Mouse (Mus musculus) CH12.LX (cell line): ENCODE measurements around the gene Haghl. TPM values are rescaled to one million over a fixed set of nuclear protein-coding genes. Genes with fewer than 3 reads are reported as not detected.

Experiments used
- DNase-seq: peaks from one replicate; pipeline ENCODE4 v3.0.0-alpha.2; 2013; ENCODE audit errors: extremely low read depth
- H3K27ac ChIP-seq: 2 replicates; pipeline ENCODE4 v1.5.1; 2012; ENCODE audit warnings: low read depth, mild to moderate bottlenecking, control low read depth, moderate library complexity; ENCODE audit not compliant: insufficient read depth
- H3K27me3 ChIP-seq: replicated peaks from 2 replicates; pipeline ENCODE3; 2012; ENCODE audit warnings: inconsistent platforms
- H3K36me3 ChIP-seq, 2 experiments: replicated peaks in 1 of 2; 2 replicates each; pipeline versions ENCODE3 to v1.6.1; 2012; ENCODE audit warnings: inconsistent platforms in 1 of 2, low read length in 1 of 2, mild to moderate bottlenecking in 1 of 2, mixed read lengths in 1 of 2, moderate library complexity in 1 of 2; ENCODE audit not compliant: control insufficient read depth in 1 of 2, insufficient read depth in 1 of 2
- H3K4me1 ChIP-seq, 2 experiments: 2 replicates each; pipeline ENCODE4 v1.6.1; 2012; ENCODE audit warnings: inconsistent platforms in 1 of 2, moderate library complexity in 1 of 2; ENCODE audit not compliant: insufficient read depth in 2 of 2, control insufficient read depth in 1 of 2
- H3K4me2 ChIP-seq: 2 replicates; pipeline ENCODE4 v1.6.1; 2012; ENCODE audit warnings: low read depth, mild to moderate bottlenecking, control low read depth; ENCODE audit not compliant: poor library complexity, insufficient read depth, severe bottlenecking
- H3K4me3 ChIP-seq, 3 experiments: fragments of 150-350 bp in 1 of 3; sonication (generic) in 1 of 3; replicated peaks in 1 of 3; 2 replicates each; pipeline versions ENCODE3 to v1.5.1; 2011 to 2012; ENCODE audit warnings: low read depth in 2 of 3, low read length in 2 of 3, mild to moderate bottlenecking in 2 of 3, moderate library complexity in 2 of 3, control low read depth in 1 of 3, improper control_type of control experiment in 1 of 3, inconsistent platforms in 1 of 3, mixed read lengths in 1 of 3; ENCODE audit not compliant: poor library complexity in 1 of 3
- H3K79me2 ChIP-seq: replicated peaks from 2 replicates; pipeline ENCODE4 v1.6.1; 2012; ENCODE audit warnings: mild to moderate bottlenecking, moderate library complexity; ENCODE audit not compliant: control insufficient read depth, poor library complexity, insufficient read depth, severe bottlenecking; ENCODE audit errors: extremely low read depth
- H3K9ac ChIP-seq: 2 replicates; pipeline ENCODE4 v1.6.1; 2012; ENCODE audit warnings: low read depth, mild to moderate bottlenecking, control low read depth, moderate library complexity; ENCODE audit not compliant: insufficient read depth
- H3K9me3 ChIP-seq: replicated peaks from 2 replicates; pipeline ENCODE3; 2012; ENCODE audit warnings: low read length, inconsistent platforms, mixed read lengths
- BHLHE40 ChIP-seq: IDR thresholded peaks from 2 replicates; pipeline ENCODE4 v1.6.1; 2011; ENCODE audit warnings: mild to moderate bottlenecking, low read depth, low read length, improper control_type of control experiment
- CHD1 ChIP-seq: IDR thresholded peaks from 2 replicates; pipeline ENCODE4 v1.6.1; 2012; ENCODE audit warnings: low read depth, low read length, improper control_type of control experiment, inconsistent platforms
- CHD2 ChIP-seq: IDR thresholded peaks from 2 replicates; pipeline ENCODE4 v1.6.1; 2011; ENCODE audit warnings: low read length, improper control_type of control experiment
- CTCF ChIP-seq, 2 experiments: IDR thresholded peaks in 1 of 2; conservative IDR thresholded peaks in 1 of 2; 2 replicates each; pipeline ENCODE4 v1.5.1; 2011 to 2012; ENCODE audit warnings: low read depth in 2 of 2, low read length in 2 of 2, improper control_type of control experiment in 1 of 2, inconsistent platforms in 1 of 2, mild to moderate bottlenecking in 1 of 2, moderate library complexity in 1 of 2
- E2F4 ChIP-seq: IDR thresholded peaks from 2 replicates; pipeline ENCODE4 v1.6.1; 2011; ENCODE audit warnings: low read depth, low read length, improper control_type of control experiment; ENCODE audit not compliant: insufficient replicate concordance
- ETS1 ChIP-seq: conservative IDR thresholded peaks from 2 replicates; pipeline ENCODE4 v1.6.1; 2012; ENCODE audit warnings: low read depth, mild to moderate bottlenecking, inconsistent platforms, low read length, improper control_type of control experiment, moderate library complexity
- HCFC1 ChIP-seq: IDR thresholded peaks from 2 replicates; pipeline ENCODE4 v1.6.1; 2012; ENCODE audit warnings: low read depth, mild to moderate bottlenecking, inconsistent platforms, low read length, improper control_type of control experiment
- MAZ ChIP-seq: IDR thresholded peaks from 2 replicates; pipeline ENCODE4 v1.6.1; 2012; ENCODE audit warnings: low read depth, mild to moderate bottlenecking, inconsistent platforms, low read length, improper control_type of control experiment, moderate library complexity
- MEF2A ChIP-seq: IDR thresholded peaks from 2 replicates; pipeline ENCODE4 v1.6.1; 2014; ENCODE audit warnings: low read depth, mild to moderate bottlenecking, inconsistent platforms, low read length, improper control_type of control experiment, borderline replicate concordance
- NELFE ChIP-seq: IDR thresholded peaks from 2 replicates; pipeline ENCODE4 v1.6.1; 2011; ENCODE audit warnings: low read depth, low read length, improper control_type of control experiment
- NRF1 ChIP-seq: IDR thresholded peaks from 2 replicates; pipeline ENCODE4 v1.6.1; 2014; ENCODE audit warnings: low read depth, mild to moderate bottlenecking, inconsistent platforms, low read length, improper control_type of control experiment, moderate library complexity
- POLR2AphosphoS2 ChIP-seq: IDR thresholded peaks from 2 replicates; pipeline ENCODE4 v1.6.1; 2011; ENCODE audit warnings: low read depth, low read length, improper control_type of control experiment
- RAD21 ChIP-seq: IDR thresholded peaks from 2 replicates; pipeline ENCODE4 v1.6.1; 2011; ENCODE audit warnings: low read depth, mild to moderate bottlenecking, low read length, improper control_type of control experiment, moderate library complexity
- RCOR1 ChIP-seq: conservative IDR thresholded peaks from 2 replicates; pipeline ENCODE4 v1.6.1; 2012; ENCODE audit warnings: low read depth, mild to moderate bottlenecking, inconsistent platforms, low read length, improper control_type of control experiment
- SIN3A ChIP-seq: IDR thresholded peaks from 2 replicates; pipeline ENCODE4 v1.6.1; 2012; ENCODE audit warnings: low read length, improper control_type of control experiment, inconsistent platforms
- SMC3 ChIP-seq: IDR thresholded peaks from 2 replicates; pipeline ENCODE4 v1.6.1; 2011; ENCODE audit warnings: low read depth, low read length, improper control_type of control experiment
- TBP ChIP-seq: conservative IDR thresholded peaks from 2 replicates; pipeline ENCODE4 v1.6.1; 2011; ENCODE audit warnings: low read depth, low read length, improper control_type of control experiment
- TCF12 ChIP-seq: IDR thresholded peaks from 2 replicates; pipeline ENCODE4 v1.6.1; 2014; ENCODE audit warnings: low read depth, mild to moderate bottlenecking, inconsistent platforms, low read length, improper control_type of control experiment
- UBTF ChIP-seq: IDR thresholded peaks from 2 replicates; pipeline ENCODE4 v1.6.1; 2012; ENCODE audit warnings: low read depth, mild to moderate bottlenecking, inconsistent platforms, low read length, improper control_type of control experiment, moderate library complexity
- USF2 ChIP-seq: conservative IDR thresholded peaks from 2 replicates; pipeline ENCODE4 v1.6.1; 2011; ENCODE audit warnings: low read depth, low read length, improper control_type of control experiment
- ZC3H11A ChIP-seq: IDR thresholded peaks from 2 replicates; pipeline ENCODE4 v1.6.1; 2012; ENCODE audit warnings: low read depth, mild to moderate bottlenecking, inconsistent platforms, low read length, improper control_type of control experiment
- ZMIZ1 ChIP-seq: IDR thresholded peaks from 2 replicates; pipeline ENCODE4 v1.6.1; 2012; ENCODE audit warnings: low read depth, mild to moderate bottlenecking, inconsistent platforms, low read length, improper control_type of control experiment
- ZNF384 ChIP-seq: IDR thresholded peaks from 2 replicates; pipeline ENCODE4 v1.6.1; 2012; ENCODE audit warnings: low read depth, low read length, improper control_type of control experiment, inconsistent platforms
- dilution Hi-C: fragments of 300-500 bp; cut with MboI; formaldehyde crosslinking; loops from 2 replicates; pipeline ENCODE4 v1.14.3; 2020; ENCODE audit warnings: low sequenced_read_pairs; ENCODE audit not compliant: extremely low pct_unique_long_range_greater_than_20kb, extremely low pct_ligation_motif_present
- in situ Hi-C: fragments of 300-500 bp; cut with MboI; formaldehyde crosslinking; loops from 3 replicates; pipeline ENCODE4 v1.14.3; 2019; ENCODE audit warnings: low sequenced_read_pairs, low pct_ligation_motif_present, low pct_unique_long_range_greater_than_20kb, mixed read lengths
- polyA plus RNA-seq: library from polyadenylated mRNA; unstranded; fragments of >175 nt; gene quantifications from 2 replicates; pipeline ENCODE4 v1.2.1, GENCODE M21; 2012; ENCODE audit warnings: low read depth; ENCODE audit not compliant: insufficient read length
- total RNA-seq, 2 experiments: library from RNA; depleted of rRNA; stranded (reverse); fragments of 300-350 nt in 1 of 2; fragments of >200 nt in 1 of 2; gene quantifications; 2 replicates each; pipeline ENCODE4 v1.2.3; 2012 to 2014

The Haghl gene
- total and polyA plus RNA-seq, 3 experiments, result 7.4 to 16.0 (median 7.8) TPM

- no peak overlapping the region for H3K4me3 ChIP-seq
- H3K4me1 ChIP-seq, result no peaks in the 10 kb centered on the region
- no peak overlapping the region for H3K9ac ChIP-seq
- no peaks in the 10 kb centered on the region for H3K36me3 ChIP-seq
- no peak for DNase-seq
- H3K9me3 ChIP-seq, result no peaks in the 10 kb centered on the region
- in situ Hi-C loops, result no loop called here
- H3K27me3 ChIP-seq, result peaks cover 86% of the 10 kb centered on the region
- no peak overlapping the region for H3K27ac ChIP-seq
- H3K4me2 ChIP-seq, result no peak overlapping the region
- H3K79me2 ChIP-seq, result no peaks in the 10 kb centered on the region
- TF ChIP-seq ETS1 (no peak), UBTF (no peak), RCOR1 (no peak), CHD1 (no peak), POLR2AphosphoS2 (no peak), ZNF384 (no peak), ZMIZ1 (no peak), BHLHE40 (no peak), MAZ (no peak), SIN3A (no peak)
- dilution Hi-C loops, result no loop called here
Measured at GRCm38 (mm10) chr17:25748238-25748637, 37.2 kb downstream of the Haghl start.

DNA sequence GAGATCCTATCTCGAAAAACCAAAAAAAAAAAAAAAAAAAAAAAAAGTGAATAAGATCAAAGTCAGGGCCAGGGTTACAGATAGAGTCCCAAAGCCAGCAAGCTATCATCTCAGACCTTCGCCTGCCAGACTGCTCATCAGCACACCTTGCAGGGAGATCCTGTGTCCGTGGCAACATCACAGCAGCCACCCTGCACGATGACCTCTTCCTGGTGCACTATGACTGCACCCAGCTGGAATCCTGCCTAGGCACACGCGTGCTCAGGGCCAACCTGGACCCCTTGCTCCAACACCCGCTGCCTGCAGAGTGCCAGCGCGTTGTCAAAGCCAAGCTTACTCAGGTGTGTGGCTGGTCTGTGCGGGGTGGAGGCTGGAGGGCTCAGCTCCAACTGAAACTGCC, 41.2 kb downstream of the Haghl start:
- no peak for TF ChIP-seq USF2
- TF ChIP-seq RAD21, result no peak
- no peak for TF ChIP-seq SMC3
- TF ChIP-seq HCFC1, result no peak
- TF ChIP-seq ZMIZ1, result no peak
- no peak for TF ChIP-seq TBP
- TF ChIP-seq MEF2A, result no peak
- TF ChIP-seq CHD2, result no peak
- no peak for TF ChIP-seq SIN3A
- TF ChIP-seq NELFE, result no peak
- no peak for TF ChIP-seq NRF1
- TF ChIP-seq TCF12, result no peak
- no peak for TF ChIP-seq E2F4
- no peak for TF ChIP-seq ZNF384
- TF ChIP-seq ETS1, result no peak
- TF ChIP-seq CTCF (conservative IDR thresholded peaks at IDR 0.05 in 1 of 2, IDR thresholded peaks at IDR 0.05 in 1 of 2; ENCODE audit: low read depth in 2 of 2, low read length in 2 of 2), result no peak
- TF ChIP-seq POLR2AphosphoS2, result no peak
- no peak for TF ChIP-seq ZC3H11A
- TF ChIP-seq, all 38 proteins: peak for 0
- in situ Hi-C loops (no loop called here), dilution Hi-C loops (no loop called here)
- Histone ChIP-seq H3K4me2 (no peak overlapping the region), H3K27me3 (peaks cover 80% of the 10 kb centered on the region), H3K27ac (no peak overlapping the region), H3K9me3 (no peaks in the 10 kb centered on the region), H3K36me3 (no peaks in the 10 kb centered on the region), H3K4me1 (no peaks in the 10 kb centered on the region), H3K79me2 (no peaks in the 10 kb centered on the region), H3K9ac (no peak overlapping the region), H3K4me3 (no peak overlapping the region)
- no peak for DNase-seq
